Comparison of ENCODE assay signal across 11 mouse cellular contexts in the genomic region with DNA sequence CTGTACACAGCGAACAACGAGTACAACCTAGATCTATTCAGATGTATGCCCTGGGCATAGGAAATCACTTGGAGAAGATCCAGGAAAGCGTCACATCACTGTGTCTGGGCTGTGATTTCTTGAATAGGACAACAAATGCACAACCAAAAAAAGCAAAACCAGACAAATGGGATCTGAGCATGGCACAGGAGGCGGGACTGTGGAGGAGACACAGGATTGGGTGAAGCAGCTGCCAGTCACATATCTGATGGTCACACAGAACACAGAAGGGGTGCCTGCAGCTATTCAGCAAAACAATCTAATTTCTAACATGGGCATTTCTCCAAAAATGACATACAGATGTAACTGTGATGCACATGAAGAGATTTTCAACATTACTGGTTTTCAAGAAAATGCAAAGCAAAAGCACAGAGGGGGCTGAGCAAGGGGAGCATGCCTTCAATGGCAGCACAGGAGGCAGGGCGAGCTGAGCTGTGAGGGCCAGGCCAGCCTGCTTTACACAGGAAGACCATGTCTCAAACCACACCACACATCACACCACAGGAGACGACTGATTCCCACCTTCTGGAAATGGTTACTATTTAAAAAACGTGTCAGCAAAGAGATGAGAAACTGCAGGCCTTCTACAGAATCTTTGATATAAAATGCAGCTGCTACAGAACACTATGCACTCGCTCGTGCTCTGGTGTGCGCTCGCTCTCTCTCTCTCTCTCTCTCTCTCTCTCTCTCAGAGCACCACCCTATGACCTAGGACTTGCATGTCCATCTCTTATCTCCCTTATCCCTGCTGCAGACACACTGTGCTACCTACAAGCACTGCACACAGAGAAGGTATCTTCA.
DNase-seq lines count a peak whose midpoint lies in the region; ATAC-seq and TF ChIP-seq lines count a peak whose summit lies in the region.
"Had no signal": no experiment of that assay in that cellular context is flagged by ENCODE, and none has a peak within 500 bp of the region (broad histone marks: within the 10 kb centered on the region; RNA-seq: fewer than 3 reads in every experiment).

No protein-coding gene starts in this region.

- H3K27me3 ChIP-seq in forebrain, embryonic 13.5 days = no peaks in the 10 kb centered on the region
- no peaks in the 10 kb centered on the region for H3K27me3 ChIP-seq in forebrain, embryonic 15.5 days
- no peaks in the 10 kb centered on the region for H3K27me3 ChIP-seq in embryonic facial prominence, embryonic 13.5 days
- H3K27me3 ChIP-seq in kidney, adult 2 months (replicated peaks; ENCODE audit: control insufficient read depth, insufficient read depth, low read length) = no peaks in the 10 kb centered on the region

- H3K4me1 ChIP-seq in forebrain, embryonic 13.5 days = peaks cover 7% of the 10 kb centered on the region; the same call in 1 of the 2 replicates
- H3K4me1 ChIP-seq in forebrain, embryonic 15.5 days = no peaks in the 10 kb centered on the region
- peaks cover 17% of the 10 kb centered on the region for H3K4me1 ChIP-seq in embryonic facial prominence, embryonic 13.5 days
- peaks cover 47% of the 10 kb centered on the region for H3K4me1 ChIP-seq in kidney, adult 2 months (ENCODE audit: control insufficient read depth, insufficient read depth, low read length)

- H3K9me3 ChIP-seq in forebrain, embryonic 13.5 days (replicated peaks) = peaks cover 7% of the 10 kb centered on the region; the same call in 1 of the 2 replicates
- 0 out of 2 replicates have a peak, but pooled peaks cover 5% of the 10 kb centered on the region for H3K9me3 ChIP-seq in forebrain, embryonic 15.5 days
- peaks cover 6% of the 10 kb centered on the region for H3K9me3 ChIP-seq in embryonic facial prominence, embryonic 13.5 days

- peak; percentile 53 for ATAC-seq in forebrain, embryonic 13.5 days
- ATAC-seq in forebrain, embryonic 15.5 days (replicated peaks) = no peak; the same call in 1 of the 2 replicates
- no peak for ATAC-seq in embryonic facial prominence, embryonic 13.5 days (ENCODE audit: insufficient number of reproducible peaks, insufficient read depth, low FRiP score, low TSS enrichment, low read depth)

- no peak overlapping the region for H3K9ac ChIP-seq in forebrain, embryonic 13.5 days
- H3K9ac ChIP-seq in forebrain, embryonic 15.5 days (replicated peaks) = no peak overlapping the region
- H3K9ac ChIP-seq in embryonic facial prominence, embryonic 13.5 days = no peak overlapping the region

- H3K4me2 ChIP-seq in forebrain, embryonic 13.5 days = no peak overlapping the region
- no peak overlapping the region for H3K4me2 ChIP-seq in forebrain, embryonic 15.5 days (replicated peaks)
- H3K4me2 ChIP-seq in embryonic facial prominence, embryonic 13.5 days = no peak overlapping the region

- no peaks in the 10 kb centered on the region for H3K36me3 ChIP-seq in forebrain, embryonic 13.5 days (ENCODE audit: poor library complexity, severe bottlenecking)
- H3K36me3 ChIP-seq in forebrain, embryonic 15.5 days = no peaks in the 10 kb centered on the region
- H3K36me3 ChIP-seq in embryonic facial prominence, embryonic 13.5 days = no peaks in the 10 kb centered on the region
- H3K36me3 ChIP-seq in kidney, adult 2 months (ENCODE audit: control insufficient read depth, insufficient read depth, low read length) = no peaks in the 10 kb centered on the region; the same call in 1 of the 2 replicates

- peak; percentile 71 for DNase-seq in layer of hippocampus, adult 11-12 months (ENCODE audit: low spot score)
- no peak for DNase-seq in layer of hippocampus, postnatal 36 days
- DNase-seq in 3T3-L1 (ENCODE audit: low read depth, low spot score) = peak; percentile 46
- no peak for DNase-seq in kidney, adult 2 months
- no peak for DNase-seq in thymus, postnatal 10 days (ENCODE audit: low spot score in 2 of 2)
- DNase-seq: heart, postnatal 14 days; lung, adult 2 months had no signal

- TF ChIP-seq CTCF in kidney, adult 2 months (conservative IDR thresholded peaks at IDR 0.05; ENCODE audit: insufficient read depth, insufficient read length, low read depth, low read length) = no peak

- H3K27ac ChIP-seq in forebrain, embryonic 13.5 days = no peak overlapping the region
- no peak overlapping the region for H3K27ac ChIP-seq in forebrain, embryonic 15.5 days (replicated peaks)
- peak overlapping the region; percentile 24 for H3K27ac ChIP-seq in embryonic facial prominence, embryonic 13.5 days
- no peak overlapping the region for H3K27ac ChIP-seq in kidney, adult 2 months (ENCODE audit: insufficient read depth, low read depth, low read length)
- H3K27ac ChIP-seq: kidney, postnatal 0 days had no signal

- no peak overlapping the region for H3K4me3 ChIP-seq in forebrain, embryonic 13.5 days
- H3K4me3 ChIP-seq in forebrain, embryonic 15.5 days = no peak overlapping the region
- H3K4me3 ChIP-seq in embryonic facial prominence, embryonic 13.5 days = no peak overlapping the region
- H3K4me3 ChIP-seq in kidney, adult 2 months (ENCODE audit: insufficient read depth, low read depth, low read length) = no peak overlapping the region

- WGBS in forebrain, embryonic 13.5 days = 85% methylated on average over 11 of the region's 11 CpGs
- 78% methylated on average over 11 of the region's 11 CpGs for WGBS in forebrain, embryonic 15.5 days
- WGBS in embryonic facial prominence, embryonic 13.5 days = 62% methylated on average over 11 of the region's 11 CpGs
- 85% methylated on average over 11 of the region's 11 CpGs for WGBS in kidney, adult 2 months

- no peak for TF ChIP-seq POLR2A in kidney, adult 2 months (IDR thresholded peaks at IDR 0.05; ENCODE audit: low read depth, low read length)

Comparison
In these comparisons a context has a peak if more than half of its experiments do, and no peak if none do; other contexts are left out.
1. DNase-seq: peak in layer of hippocampus, adult 11-12 months (single experiment) and 3T3-L1 (single experiment); none in layer of hippocampus, postnatal 36 days (0 of 2), kidney, adult 2 months (single experiment) and thymus, postnatal 10 days (0 of 2).